Mouse (Mus musculus): ENCODE data around the gene Hkdc1. TPM values are rescaled to one million over a fixed set of nuclear protein-coding genes. Genes with fewer than 3 reads are reported as not detected.
A peak's percentile ranks its signal among the peaks of the same experiment; 100 is the strongest.

The Hkdc1 gene
- polyA plus RNA-seq, 1 experiment from 2014 or later: 0.46 TPM

DNA sequence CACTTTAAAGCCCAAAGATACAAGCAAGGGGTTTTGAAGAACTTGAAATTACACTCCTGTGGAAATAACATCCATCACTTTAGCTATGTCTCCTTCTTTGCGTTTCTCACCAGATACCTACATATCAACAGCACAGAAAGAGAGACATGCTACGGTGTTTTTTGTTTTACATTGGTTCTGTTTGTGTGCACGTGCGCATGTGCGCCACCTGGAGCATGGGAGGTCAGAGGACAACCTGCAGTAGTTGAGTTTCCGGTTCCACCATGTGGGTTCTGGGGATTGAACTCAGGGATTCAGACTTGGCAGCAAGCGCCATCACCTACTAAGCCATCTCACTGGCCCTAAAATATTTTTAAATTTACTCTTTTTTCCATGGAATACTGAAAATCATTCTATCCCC is 63.5 kb downstream of the Hkdc1 start:
- ATAC-seq (ENCODE audit: insufficient number of reproducible peaks, insufficient read depth, low FRiP score, low TSS enrichment, low read depth): no peak
- Histone ChIP-seq H3K4me1 (peaks cover 7% of the 10 kb centered on the region; the same call in 1 of the 2 replicates), H3K27ac (no peak overlapping the region), H3K9me3 (0 out of 2 replicates have a peak, but pooled peaks cover 3% of the 10 kb centered on the region), H3K4me2 (no peak overlapping the region), H3K27me3 (no peaks in the 10 kb centered on the region), H3K9ac (no peak overlapping the region), H3K4me3 (no peak overlapping the region), H3K36me3 (no peaks in the 10 kb centered on the region)
- 85% methylated on average over 7 of the region's 7 CpGs for WGBS

DNA sequence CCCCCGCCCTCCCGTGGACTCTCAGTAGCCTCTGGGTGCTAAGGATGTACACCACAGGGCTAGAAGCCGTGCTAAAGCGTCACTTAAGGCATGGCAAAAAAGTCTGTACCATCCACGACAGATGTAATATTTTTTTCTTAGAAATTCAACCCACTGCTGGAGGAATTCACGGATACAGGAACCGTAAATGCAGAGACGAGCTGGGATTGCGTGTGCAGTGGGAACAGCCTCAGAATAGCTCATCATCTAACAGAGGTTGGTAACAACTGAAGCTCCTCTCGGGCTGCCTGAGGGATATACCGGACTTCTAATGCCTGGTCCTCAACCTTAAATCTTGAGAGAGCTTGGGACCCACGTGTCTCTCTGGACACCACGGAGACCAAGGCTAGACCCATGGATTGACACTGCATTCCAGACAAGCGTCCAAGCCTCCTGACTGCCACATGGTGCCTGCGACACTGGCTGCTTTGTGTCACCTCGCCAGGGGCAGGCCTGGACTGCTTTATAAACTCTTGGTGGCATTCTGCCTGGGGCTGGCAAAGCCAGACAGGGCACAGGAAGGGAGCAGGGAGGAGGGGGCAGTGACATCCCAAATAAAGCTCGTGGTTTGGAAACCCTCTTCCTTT is 66.1 kb downstream of the Hkdc1 start:
- H3K27ac ChIP-seq: no peak overlapping the region
- ATAC-seq (ENCODE audit: insufficient number of reproducible peaks, insufficient read depth, low FRiP score, low TSS enrichment, low read depth): no peak
- WGBS: 61% methylated on average over 17 of the region's 17 CpGs
- H3K4me2 ChIP-seq: no peak overlapping the region
- no peaks in the 10 kb centered on the region for H3K36me3 ChIP-seq
- no peaks in the 10 kb centered on the region for H3K27me3 ChIP-seq
- no peak overlapping the region for H3K4me3 ChIP-seq
- peaks cover 7% of the 10 kb centered on the region; the same call in 1 of the 2 replicates for H3K4me1 ChIP-seq
- no peak overlapping the region for H3K9ac ChIP-seq
- H3K9me3 ChIP-seq: no peaks in the 10 kb centered on the region

DNA sequence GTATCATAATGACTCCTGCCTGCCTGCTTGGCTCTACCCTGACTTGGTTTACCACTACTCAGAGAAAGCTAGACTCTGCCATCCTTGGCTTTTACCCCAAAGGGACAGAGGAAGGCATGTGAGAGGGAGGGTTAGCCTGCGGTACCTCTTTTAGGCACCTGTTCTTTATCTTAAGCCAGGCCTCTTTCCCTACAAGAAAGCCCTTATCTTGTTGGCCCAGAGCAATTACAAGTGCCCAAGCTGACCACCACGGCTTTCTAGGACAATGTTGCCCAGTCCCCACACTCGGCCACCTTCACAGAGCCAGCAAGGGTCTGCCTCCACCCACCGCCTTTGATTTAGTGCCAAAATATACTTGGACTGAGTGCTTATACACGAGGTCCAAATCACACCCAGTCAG is 77.1 kb downstream of the Hkdc1 start:
- WGBS: 81% methylated on average over 5 of the region's 5 CpGs
- Histone ChIP-seq H3K4me3 (no peak overlapping the region), H3K4me2 (no peak overlapping the region), H3K27me3 (no peaks in the 10 kb centered on the region), H3K36me3 (no peaks in the 10 kb centered on the region), H3K27ac (no peak overlapping the region), H3K9ac (no peak overlapping the region), H3K9me3 (peaks cover 4% of the 10 kb centered on the region; the same call in 1 of the 2 replicates), H3K4me1 (peaks cover 8% of the 10 kb centered on the region)
- ATAC-seq (ENCODE audit: insufficient number of reproducible peaks, insufficient read depth, low FRiP score, low TSS enrichment, low read depth): no peak

DNA sequence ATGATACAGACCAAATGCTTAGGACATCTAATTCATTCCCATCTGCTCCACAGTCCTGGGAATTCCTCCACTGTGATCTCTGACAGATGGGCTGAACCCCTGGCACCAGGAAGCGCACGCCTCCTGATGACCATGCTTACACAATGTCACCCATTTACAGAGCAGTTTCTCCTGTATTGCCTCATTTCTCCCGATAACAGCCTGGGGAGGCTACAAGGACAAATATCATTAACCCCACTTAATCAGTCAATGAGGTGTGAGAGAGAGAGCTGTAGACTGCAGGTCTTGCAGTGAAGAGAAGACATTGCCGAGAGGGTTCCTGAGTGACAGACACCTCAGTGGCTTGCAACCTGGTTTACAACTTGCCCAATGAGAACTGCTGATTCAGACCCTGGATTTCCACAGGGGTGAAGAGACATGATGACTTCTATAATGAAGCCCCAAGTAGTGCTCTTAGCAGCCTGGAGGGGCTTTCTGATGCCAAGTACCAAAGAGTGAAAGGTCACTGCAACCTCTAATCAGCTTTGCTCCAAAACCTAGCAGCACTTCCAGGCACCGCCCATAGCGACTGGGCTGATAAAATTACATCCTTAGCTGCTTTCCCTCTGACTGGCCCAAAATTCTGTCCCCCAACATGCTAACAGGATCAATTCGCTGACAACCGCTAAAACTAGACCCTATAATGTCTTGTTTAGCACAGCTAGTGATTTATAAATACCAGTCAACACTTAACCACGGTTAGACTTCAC is 78.1 kb downstream of the Hkdc1 start:
- no peaks in the 10 kb centered on the region for H3K27me3 ChIP-seq
- H3K9me3 ChIP-seq: peaks cover 4% of the 10 kb centered on the region; the same call in 1 of the 2 replicates
- no peak overlapping the region for H3K27ac ChIP-seq
- no peak for ATAC-seq (ENCODE audit: insufficient number of reproducible peaks, insufficient read depth, low FRiP score, low TSS enrichment, low read depth)
- 80% methylated on average over 9 of the region's 9 CpGs for WGBS
- no peak overlapping the region for H3K9ac ChIP-seq
- peaks cover 12% of the 10 kb centered on the region for H3K4me1 ChIP-seq
- no peak overlapping the region for H3K4me2 ChIP-seq
- no peaks in the 10 kb centered on the region for H3K36me3 ChIP-seq
- no peak overlapping the region for H3K4me3 ChIP-seq

DNA sequence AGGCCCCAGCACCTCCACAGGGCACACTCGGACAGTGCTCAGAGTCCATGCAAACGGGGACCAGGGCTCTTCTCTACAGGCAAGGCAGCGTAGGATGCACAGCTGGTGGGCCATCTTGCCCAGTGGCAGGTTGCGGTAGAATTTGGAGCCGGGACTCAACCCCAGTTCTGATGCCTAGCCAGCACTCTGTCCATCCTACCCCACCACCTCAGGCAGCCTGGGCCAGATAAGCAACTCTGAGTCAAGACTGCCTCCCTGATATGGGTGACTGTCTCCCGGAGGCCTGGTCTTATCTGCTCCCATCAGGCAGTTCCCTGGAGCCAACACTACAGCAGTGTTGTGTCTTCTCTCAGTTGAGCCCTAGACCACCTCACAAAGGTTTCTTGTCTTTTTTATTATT is 79.8 kb downstream of the Hkdc1 start:
- WGBS: 92% methylated on average over 6 of the region's 6 CpGs

DNA sequence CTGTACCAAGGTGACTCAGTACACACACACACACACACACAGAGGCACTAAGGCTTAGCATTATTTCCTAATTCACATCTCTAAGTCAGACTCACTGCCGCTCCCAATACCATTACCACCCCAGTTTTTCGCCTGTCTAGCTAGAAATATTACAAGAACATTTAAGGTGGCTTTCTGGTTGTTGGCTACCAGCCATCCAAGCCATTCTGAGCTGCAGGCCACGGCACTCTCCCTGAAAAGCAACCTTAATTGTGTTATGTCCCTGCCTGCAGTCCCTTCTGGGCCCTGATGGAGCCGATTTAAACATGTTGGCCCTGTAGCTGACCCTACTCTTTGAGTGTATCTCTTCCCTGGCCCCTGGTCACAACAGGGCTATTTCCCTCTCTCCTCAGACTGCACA is 80.3 kb downstream of the Hkdc1 start:
- ATAC-seq (ENCODE audit: insufficient number of reproducible peaks, insufficient read depth, low FRiP score, low TSS enrichment, low read depth): no peak

More for the DNA sequence above, 79.8 kb downstream of the Hkdc1 start:
- Histone ChIP-seq H3K4me3 (no peak overlapping the region), H3K9me3 (no peaks in the 10 kb centered on the region), H3K9ac (0 out of 2 replicates have a peak overlapping the region, but pooled peaks have one; percentile 4), H3K36me3 (no peaks in the 10 kb centered on the region), H3K27me3 (no peaks in the 10 kb centered on the region), H3K4me2 (no peak overlapping the region), H3K27ac (no peak overlapping the region), H3K4me1 (peaks cover 26% of the 10 kb centered on the region)
- ATAC-seq (ENCODE audit: insufficient number of reproducible peaks, insufficient read depth, low FRiP score, low TSS enrichment, low read depth): no peak

DNA sequence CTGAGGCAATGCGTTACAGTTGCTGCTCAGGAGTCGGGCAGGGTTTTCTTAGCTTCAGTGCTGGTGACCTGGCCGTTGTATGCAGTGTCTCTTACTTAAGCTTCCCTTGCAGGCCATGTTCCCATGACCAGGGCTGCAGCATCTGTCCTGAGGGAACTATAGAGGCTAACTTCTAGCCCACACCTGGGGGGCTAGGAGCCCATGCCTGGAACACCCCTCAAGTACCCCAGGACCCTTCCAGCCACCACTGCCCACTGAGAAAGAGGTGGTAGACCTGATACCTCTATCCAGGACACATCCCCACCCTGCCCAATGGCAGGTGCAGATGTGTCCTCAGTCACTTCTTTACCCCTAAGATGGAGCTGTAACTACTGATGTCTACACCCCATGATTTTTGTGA is 81.3 kb downstream of the Hkdc1 start:
- no peak for ATAC-seq (ENCODE audit: insufficient number of reproducible peaks, insufficient read depth, low FRiP score, low TSS enrichment, low read depth)
- Histone ChIP-seq H3K4me3 (peak overlapping the region; percentile 76), H3K9me3 (no peaks in the 10 kb centered on the region), H3K9ac (peak overlapping the region; percentile 80), H3K36me3 (no peaks in the 10 kb centered on the region), H3K4me2 (peak overlapping the region; percentile 95), H3K27ac (peak overlapping the region; percentile 91), H3K27me3 (no peaks in the 10 kb centered on the region), H3K4me1 (peaks cover 37% of the 10 kb centered on the region)
- 15% methylated on average over 3 of the region's 3 CpGs for WGBS

More for the DNA sequence above, 80.3 kb downstream of the Hkdc1 start:
- Histone ChIP-seq H3K9me3 (no peaks in the 10 kb centered on the region), H3K27me3 (no peaks in the 10 kb centered on the region), H3K4me1 (peaks cover 28% of the 10 kb centered on the region), H3K9ac (0 out of 2 replicates have a peak overlapping the region, but pooled peaks have one; percentile 4), H3K27ac (no peak overlapping the region), H3K36me3 (no peaks in the 10 kb centered on the region), H3K4me3 (no peak overlapping the region), H3K4me2 (no peak overlapping the region)
- 80% methylated on average over 4 of the region's 4 CpGs for WGBS

DNA sequence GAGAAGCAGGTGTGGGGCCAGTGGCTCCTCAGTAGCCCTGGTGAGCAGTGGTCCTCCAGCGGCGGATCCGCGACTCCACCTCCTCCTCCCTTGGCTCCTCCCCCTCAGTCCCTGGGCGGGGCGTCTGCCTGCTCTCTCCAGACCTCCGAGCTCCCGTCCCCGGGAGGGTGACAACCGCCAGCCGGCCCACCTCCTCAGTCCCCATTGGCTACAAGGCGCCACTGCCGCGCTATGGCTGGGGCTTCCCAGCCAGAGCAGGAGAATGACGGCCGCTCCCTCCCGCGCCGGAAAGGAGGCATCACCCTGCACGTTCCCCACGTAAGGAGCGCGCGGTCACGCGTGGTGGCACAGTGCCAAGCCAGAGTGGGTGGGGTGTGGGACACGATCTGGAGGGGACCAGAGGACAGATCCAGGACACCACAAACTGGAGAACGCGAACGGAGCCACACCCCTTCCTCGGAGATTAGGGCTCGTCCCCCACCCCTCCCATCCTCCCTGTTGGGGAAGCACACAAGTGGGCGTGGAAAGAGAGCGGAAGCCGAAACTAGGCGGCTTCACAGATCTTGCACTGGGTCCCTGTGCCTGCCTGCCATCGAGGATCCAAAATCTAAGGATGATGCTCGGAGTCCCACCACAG is 82.1 kb downstream of the Hkdc1 start:
- Histone ChIP-seq H3K9me3 (no peaks in the 10 kb centered on the region), H3K4me2 (peak overlapping the region; percentile 95), H3K9ac (peak overlapping the region; percentile 80), H3K27me3 (no peaks in the 10 kb centered on the region), H3K27ac (peak overlapping the region; percentile 91), H3K4me1 (peaks cover 45% of the 10 kb centered on the region), H3K4me3 (peak overlapping the region; percentile 76), H3K36me3 (no peaks in the 10 kb centered on the region)
- WGBS: under 1% methylated on average over 35 of the region's 38 CpGs
- peak; percentile 96 for ATAC-seq (ENCODE audit: insufficient number of reproducible peaks, insufficient read depth, low FRiP score, low TSS enrichment, low read depth)

DNA sequence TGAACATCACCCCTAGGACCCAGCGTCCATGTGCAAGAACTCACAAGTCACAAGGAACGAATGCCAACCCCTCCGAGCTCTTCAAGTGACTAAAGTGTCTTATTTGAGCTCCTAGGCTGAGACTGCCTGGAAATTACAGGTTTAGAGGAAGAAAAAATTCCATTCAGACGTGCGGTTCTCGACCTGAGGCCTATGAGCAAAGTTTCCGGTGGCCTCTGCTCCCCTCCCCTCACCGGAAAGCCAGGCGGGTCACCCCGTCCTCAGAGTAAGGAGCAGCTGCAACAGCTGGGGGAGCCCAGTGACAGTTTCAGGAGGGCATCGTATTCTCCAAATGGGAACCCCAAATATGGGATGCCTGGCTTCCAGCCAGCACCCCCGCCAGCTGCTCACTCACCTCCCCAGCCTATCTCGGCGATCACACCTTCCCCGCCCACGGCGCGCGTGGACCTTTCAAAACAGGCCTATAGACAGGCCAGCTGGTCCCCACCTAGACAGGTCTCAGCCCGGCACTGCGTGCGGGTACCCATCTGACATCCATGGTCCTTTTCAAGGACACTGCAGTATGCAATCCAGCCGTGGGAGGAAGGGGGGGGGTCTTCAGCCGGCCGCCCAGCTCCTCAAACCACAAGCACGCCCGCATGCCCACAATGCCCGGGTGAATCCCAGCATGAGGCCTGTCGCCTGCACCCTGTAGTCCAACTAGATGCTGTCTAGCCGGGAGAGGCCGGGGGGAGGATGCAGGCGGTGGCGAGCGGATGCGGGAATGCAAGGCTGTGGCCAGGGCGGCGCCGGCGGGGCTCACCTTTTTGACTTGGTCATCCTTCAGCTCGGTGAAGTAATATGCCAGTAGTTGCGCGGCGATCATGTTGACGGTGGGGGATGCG is 82.8 kb downstream of the Hkdc1 start:
- H3K36me3 ChIP-seq: no peaks in the 10 kb centered on the region
- H3K4me1 ChIP-seq: peaks cover 51% of the 10 kb centered on the region

DNA sequence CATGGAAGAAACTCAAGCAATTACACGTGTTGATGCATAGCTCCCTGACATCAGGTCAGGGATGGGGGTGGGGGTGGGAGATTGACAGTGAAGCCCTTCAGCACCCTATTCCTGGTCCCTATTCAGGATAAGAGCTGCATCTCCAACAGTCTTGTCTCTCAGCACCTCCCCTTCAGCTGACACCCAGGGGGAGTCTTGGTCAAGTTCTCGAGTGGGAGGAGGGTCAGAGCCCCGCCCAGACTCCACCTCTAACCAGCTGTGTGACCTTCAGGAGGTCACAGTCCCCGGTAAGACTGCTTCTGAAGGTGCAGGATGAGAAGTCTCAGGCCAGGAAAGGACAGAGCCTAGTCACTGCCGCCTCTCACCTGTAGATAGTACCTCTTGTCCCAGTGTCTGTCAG is 83.7 kb downstream of the Hkdc1 start:
- H3K9me3 ChIP-seq: no peaks in the 10 kb centered on the region
- peak overlapping the region; percentile 95 for H3K4me2 ChIP-seq
- no peaks in the 10 kb centered on the region for H3K36me3 ChIP-seq
- H3K4me3 ChIP-seq: peak overlapping the region; percentile 76
- no peak overlapping the region for H3K27ac ChIP-seq
- no peak for ATAC-seq (ENCODE audit: insufficient number of reproducible peaks, insufficient read depth, low FRiP score, low TSS enrichment, low read depth)
- peaks cover 51% of the 10 kb centered on the region for H3K4me1 ChIP-seq
- H3K27me3 ChIP-seq: no peaks in the 10 kb centered on the region
- H3K9ac ChIP-seq: no peak overlapping the region
- 29% methylated on average over 5 of the region's 5 CpGs for WGBS

More for the DNA sequence above, 82.8 kb downstream of the Hkdc1 start:
- peak overlapping the region; percentile 80 for H3K9ac ChIP-seq
- no peaks in the 10 kb centered on the region for H3K9me3 ChIP-seq
- WGBS: 2% methylated on average over 45 of the region's 45 CpGs
- H3K27ac ChIP-seq: peak overlapping the region; percentile 71
- peak overlapping the region; percentile 76 for H3K4me3 ChIP-seq
- peak overlapping the region; percentile 95 for H3K4me2 ChIP-seq
- peak; percentile 23 for ATAC-seq (ENCODE audit: insufficient number of reproducible peaks, insufficient read depth, low FRiP score, low TSS enrichment, low read depth)
- no peaks in the 10 kb centered on the region for H3K27me3 ChIP-seq

DNA sequence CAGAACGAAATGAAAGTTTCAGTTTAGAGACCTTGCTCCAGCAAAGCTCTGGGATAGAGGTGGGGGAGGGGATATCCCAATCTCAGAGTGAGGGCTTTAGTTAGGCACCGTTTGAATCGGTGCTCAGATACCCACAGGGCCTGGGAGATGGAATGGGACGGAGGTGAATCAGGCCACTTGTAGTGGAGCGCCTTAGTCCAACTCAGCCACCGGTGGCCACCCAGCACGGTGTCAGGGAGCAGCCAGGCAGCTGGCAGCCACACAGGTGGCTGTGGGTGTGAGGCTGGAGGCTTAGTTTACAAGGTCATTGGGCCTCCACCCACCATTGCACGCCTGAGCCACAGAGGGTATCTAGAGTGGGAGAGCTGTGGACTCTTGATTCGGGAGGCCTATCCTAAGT is 84.1 kb downstream of the Hkdc1 start:
- 38% methylated on average over 9 of the region's 9 CpGs for WGBS
- no peak overlapping the region for H3K9ac ChIP-seq
- no peaks in the 10 kb centered on the region for H3K9me3 ChIP-seq
- H3K4me2 ChIP-seq: peak overlapping the region; percentile 95
- H3K4me3 ChIP-seq: no peak overlapping the region
- H3K4me1 ChIP-seq: peaks cover 51% of the 10 kb centered on the region
- no peak overlapping the region for H3K27ac ChIP-seq
- H3K27me3 ChIP-seq: no peaks in the 10 kb centered on the region
- no peak for ATAC-seq (ENCODE audit: insufficient number of reproducible peaks, insufficient read depth, low FRiP score, low TSS enrichment, low read depth)
- H3K36me3 ChIP-seq: no peaks in the 10 kb centered on the region
